Mouse (Mus musculus): ENCODE data around the gene Prrc2a. TPM values are rescaled to one million over a fixed set of nuclear protein-coding genes. Genes with fewer than 3 reads are reported as not detected.

Gene Prrc2a
- total RNA-seq, 2 experiments from 2014 or later: 64.3 to 227 TPM

DNA sequence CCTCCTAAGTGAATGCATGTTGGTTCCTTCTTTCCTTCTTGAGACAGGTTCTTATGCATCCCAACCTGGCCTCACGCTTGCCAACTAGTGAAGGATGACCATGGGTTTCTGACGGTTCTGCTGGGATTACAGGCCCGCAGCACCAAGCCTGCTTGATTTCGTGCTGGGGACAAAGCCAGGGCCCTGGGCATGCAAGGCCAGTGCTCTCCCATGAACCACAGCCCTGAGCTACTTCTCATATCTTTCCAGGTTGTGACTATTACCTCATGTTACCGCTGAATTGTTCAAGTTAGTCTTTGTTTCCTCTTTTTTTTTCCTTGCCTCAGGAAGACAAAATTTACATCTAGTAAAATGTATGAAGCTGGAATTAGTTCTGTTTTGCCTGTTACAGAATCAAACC lies 28.2 kb upstream of the Prrc2a start:
- no peak for ATAC-seq (replicated peaks; ENCODE audit: low FRiP score, poor library complexity, severe bottlenecking)

- no peak for ATAC-seq (replicated peaks; ENCODE audit: low FRiP score, poor library complexity, severe bottlenecking)
These were observed 27.0 kb upstream of the Prrc2a start for GRCm38 (mm10) chr17:35191723-35192122.

DNA sequence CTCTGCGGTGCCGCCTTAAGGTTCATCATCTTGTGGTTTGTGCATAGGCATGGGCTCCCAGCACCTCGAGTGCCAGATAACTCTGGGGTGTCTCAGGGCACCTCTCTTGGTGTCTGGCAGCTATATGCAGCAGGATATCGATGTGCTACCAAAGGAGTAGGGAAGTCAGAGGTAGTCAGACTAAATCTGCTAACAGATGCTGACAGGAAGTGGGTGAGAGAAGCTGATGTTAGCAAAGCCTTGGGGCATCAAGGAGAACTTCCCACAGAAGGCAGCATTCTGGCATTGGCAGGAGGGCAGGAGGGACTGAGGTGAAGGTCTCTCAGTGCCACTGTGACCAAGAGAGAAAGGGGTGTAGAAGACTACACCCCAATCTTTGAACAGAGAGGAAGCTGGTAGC lies 25.4 kb upstream of the Prrc2a start:
- ATAC-seq (replicated peaks; ENCODE audit: low FRiP score, poor library complexity, severe bottlenecking): no peak

DNA sequence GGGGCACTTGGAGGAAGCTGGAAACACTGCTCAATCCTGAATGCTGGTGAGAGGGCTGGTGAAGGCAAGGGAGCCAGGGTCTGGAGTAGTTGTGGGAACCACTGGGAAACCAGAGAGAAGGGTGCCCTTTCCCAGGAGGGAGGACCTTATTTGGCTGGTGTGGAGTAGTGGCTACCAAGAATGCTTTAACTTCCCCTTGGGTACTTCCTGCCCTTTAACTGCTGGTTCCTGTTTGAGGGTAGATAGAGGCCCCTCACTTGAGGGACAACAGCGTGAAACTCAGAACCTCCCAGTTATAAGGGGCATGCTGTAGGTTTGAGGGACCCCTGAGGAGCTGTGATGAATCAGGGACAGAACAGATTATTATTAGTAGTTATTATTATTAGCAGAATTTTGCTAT lies 24.5 kb upstream of the Prrc2a start:
- ATAC-seq (replicated peaks; ENCODE audit: low FRiP score, poor library complexity, severe bottlenecking): no peak

- ATAC-seq (replicated peaks; ENCODE audit: low FRiP score, poor library complexity, severe bottlenecking): no peak
These were observed 23.4 kb upstream of the Prrc2a start, which contains the start of gene Lst1 for GRCm38 (mm10) chr17:35187959-35188610. Gene Lst1, minus strand, starts transcription at chr17:35188439.

DNA sequence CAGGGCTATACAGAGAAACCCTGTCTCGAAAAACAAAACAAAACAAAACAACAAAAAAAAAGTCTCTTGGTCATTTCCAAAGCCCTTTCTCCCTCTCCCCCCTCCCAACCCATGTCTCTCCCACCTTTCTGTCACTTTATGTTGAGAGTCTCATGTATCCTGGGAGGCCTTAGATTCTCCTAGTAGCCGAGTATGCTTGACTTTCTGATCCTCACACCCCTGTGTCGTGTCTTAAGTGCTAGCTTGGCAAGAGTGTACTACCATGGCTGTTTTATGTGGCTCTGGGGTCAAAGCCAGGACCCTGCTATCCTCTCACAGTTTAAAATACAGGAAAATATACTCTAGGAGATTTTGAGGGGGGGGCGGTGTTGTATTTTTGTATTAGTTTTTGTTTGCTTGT lies 22.6 kb upstream of the Prrc2a start:
- no peak for ATAC-seq (replicated peaks; ENCODE audit: low FRiP score, poor library complexity, severe bottlenecking)

DNA sequence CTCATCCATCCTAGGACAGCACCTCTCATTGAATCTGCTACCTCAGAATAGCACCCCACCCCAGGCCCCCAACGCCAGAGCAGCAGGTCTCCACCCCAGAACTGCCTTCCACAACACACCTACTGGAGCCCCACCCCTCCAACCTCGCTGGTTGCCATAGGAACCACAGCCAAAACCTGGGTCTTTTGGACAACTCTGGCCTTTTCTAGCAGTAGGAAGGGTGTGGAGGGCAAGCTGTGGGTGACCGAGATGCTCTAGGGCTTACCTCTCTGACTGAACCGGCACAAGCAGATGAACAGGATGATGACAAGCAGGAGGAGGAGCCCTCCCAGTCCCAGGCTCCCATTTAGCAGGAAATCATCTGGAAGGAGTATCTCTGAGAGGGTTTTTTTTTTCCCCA lies 22.0 kb upstream of the Prrc2a start:
- ATAC-seq (replicated peaks; ENCODE audit: low FRiP score, poor library complexity, severe bottlenecking): no peak

DNA sequence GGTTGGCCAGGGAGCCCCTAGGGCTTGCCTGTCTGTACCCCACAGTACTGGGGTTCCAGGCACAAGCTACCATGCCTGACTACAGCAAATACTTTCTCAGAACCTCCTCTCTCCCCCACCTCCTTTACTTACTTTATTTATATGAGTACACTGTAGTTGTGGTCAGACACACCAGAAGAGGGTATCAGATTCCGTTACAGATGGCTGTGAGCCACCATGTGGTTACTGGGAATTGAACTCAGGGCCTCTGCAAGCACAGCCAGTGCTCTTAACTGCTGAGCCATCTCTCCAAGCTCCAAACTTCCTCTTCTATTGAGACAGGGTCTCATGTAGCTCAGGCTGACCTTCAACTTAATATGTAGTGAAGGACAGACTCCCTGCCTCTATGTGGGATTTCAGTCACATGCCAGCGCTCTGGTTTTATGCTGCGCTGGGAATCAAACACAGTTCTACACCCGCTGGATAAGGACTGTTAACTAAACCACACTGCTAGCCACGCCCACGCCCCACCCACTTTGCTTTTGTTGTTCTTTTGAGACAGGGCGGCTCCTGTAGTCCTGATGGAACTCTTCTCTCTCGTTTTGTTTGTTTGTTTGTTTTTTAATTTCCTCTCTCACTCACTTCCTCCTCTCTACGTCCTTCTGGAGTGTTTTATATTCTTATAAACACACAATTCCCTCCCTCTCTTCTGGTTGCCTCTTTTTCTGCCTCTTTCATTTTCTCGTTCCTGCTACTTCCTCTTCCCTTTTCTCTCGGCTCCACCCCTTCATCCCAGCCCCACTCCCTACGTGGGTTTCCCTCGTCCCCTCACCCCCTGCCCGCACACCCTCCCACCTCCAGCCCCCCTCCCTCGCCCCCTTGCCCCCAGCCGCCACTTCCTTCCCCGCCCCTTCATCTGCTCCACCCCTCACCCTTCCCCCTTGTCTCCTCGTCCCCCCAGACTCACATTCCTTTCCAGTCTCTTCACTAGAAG lies 21.2 kb upstream of the Prrc2a start:
- peak; percentile 56; the same call in 1 of the 2 replicates for ATAC-seq (replicated peaks; ENCODE audit: low FRiP score, poor library complexity, severe bottlenecking)

- ATAC-seq (replicated peaks; ENCODE audit: low FRiP score, poor library complexity, severe bottlenecking): no peak
These were observed 15.4 kb upstream of the Prrc2a start for GRCm38 (mm10) chr17:35180093-35180492.

- peak; percentile 89 for ATAC-seq (replicated peaks; ENCODE audit: low FRiP score, poor library complexity, severe bottlenecking)
These were observed 13.8 kb upstream of the Prrc2a start for GRCm38 (mm10) chr17:35178528-35178927.

DNA sequence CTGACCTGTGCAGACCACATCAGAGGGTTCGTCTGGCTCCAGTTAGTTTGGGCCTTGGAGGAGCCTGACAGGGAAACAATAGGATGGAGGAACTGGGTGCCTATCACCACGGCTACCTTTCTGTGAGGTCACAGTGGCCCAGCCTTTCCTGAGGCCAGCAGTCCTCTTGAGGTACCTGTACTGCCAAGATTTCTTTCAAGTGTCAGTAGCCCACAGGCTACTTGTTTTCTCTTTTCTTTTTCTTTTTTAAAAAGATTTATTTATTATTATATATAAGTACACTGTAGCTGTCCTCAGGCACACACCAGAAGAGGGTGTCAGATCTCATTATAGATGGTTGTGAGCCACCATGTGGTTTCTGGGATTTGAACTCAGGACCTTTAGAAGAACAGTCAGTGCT lies 11.3 kb upstream of the Prrc2a start, which contains the start of gene Aif1:
TSS of gene Aif1 (minus strand) at position 101 of the 400 bp plus-strand sequence.
- no peak for ATAC-seq (replicated peaks; ENCODE audit: low FRiP score, poor library complexity, severe bottlenecking)

GRCm38 (mm10) chr17:35175382-35175781 lies 10.7 kb upstream of the Prrc2a start:
- no peak for ATAC-seq (replicated peaks; ENCODE audit: low FRiP score, poor library complexity, severe bottlenecking)

DNA sequence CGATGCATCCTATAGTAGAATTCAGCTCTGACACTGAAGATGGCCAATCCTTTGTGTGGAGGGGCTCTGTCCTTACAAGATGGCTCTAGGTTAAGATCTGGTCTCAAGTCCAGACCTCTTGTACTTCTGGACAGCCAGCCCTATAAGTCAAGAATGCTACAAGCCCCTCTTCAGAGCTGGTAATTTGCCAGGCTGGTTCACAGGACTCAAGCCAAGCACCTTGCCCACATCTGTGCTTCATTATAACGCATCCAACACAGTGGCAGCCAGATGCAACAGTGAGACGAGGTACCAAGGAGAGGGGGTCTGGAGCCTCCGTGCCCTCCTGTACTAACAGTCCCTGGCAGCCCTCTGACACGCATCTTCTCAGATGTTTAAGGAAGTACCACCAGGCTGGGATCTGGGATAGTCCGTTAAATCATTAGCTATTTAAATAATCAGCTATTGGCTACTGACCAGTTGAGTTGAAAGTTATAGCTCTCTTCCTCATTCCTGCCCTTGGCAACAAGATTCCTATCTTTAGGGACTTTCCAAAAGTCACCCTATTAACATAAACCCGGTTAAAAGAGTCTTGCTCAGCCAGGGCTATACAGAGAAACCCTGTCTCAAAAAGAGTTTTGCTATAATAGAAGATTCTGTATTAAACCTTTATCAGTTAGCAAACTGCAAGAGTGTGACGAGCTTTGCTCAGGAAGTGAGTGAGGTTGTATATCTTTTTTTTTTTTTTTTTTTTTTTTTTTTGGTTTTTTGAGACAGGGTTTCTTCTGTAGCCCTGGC lies 9.7 kb upstream of the Prrc2a start:
- no peak for ATAC-seq (replicated peaks; ENCODE audit: low FRiP score, poor library complexity, severe bottlenecking)

DNA sequence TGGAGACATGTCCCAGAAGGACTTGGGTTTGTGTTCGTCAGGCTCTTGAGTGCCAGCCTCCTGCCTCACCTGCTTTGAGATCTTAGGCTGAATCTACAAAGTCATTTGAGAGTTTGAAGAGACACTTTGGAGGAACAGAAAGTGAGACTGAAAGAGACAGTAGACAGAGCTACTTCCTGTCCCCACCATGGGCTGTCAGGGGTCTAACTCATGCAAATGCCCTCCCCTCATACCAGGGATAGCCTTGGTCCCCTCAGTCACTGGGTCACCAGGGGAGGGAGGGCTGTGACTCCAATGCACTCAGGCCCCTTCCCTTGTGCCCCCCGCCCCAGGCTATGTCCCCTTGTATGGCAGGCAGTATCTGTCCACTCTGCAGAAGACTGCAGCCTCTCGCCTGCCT lies 8.6 kb upstream of the Prrc2a start:
- no peak for ATAC-seq (replicated peaks; ENCODE audit: low FRiP score, poor library complexity, severe bottlenecking)

GRCm38 (mm10) chr17:35172445-35173234 lies 7.9 kb upstream of the Prrc2a start:
- no peak for ATAC-seq (replicated peaks; ENCODE audit: low FRiP score, poor library complexity, severe bottlenecking)

GRCm38 (mm10) chr17:35168541-35169207 lies 4.0 kb upstream of the Prrc2a start:
- no peak for ATAC-seq (replicated peaks; ENCODE audit: low FRiP score, poor library complexity, severe bottlenecking)

GRCm38 (mm10) chr17:35167794-35168193 lies 3.1 kb upstream of the Prrc2a start:
- ATAC-seq (replicated peaks; ENCODE audit: low FRiP score, poor library complexity, severe bottlenecking): no peak

DNA sequence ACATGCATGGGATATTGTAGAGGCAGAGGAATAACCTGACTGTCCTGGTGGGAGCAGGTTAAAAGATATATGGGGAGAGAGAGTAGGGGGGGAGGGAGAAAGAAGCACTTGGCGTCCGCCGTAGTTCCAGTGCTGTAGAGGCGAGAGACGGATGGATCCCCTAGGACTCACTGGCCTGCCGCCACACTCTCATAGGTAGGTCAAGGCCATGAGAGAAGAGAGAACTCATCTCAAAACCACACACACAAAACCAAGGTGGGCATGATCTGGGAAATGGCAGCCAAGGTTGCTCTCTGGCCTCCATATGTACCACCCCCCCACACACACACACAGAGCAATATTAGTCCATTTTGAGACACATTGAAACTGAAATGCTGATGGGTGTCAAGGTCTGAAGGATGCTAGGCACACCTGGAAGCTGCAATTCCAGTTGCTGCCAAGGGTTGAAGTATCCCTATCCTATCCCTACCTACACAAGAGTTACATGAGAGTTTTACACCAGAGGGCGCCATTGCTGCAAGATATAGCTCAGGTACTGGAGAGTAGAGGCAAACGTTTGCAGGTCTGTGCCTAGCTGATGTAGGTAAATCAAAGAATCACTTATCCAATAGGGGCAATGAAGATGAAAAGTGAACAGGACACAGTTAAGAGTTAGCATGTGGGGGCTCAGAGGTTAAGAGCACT lies 1.8 kb upstream of the Prrc2a start:
- no peak for ATAC-seq (replicated peaks; ENCODE audit: low FRiP score, poor library complexity, severe bottlenecking)

Measured in erythroid progenitor cell, adult 5-6 weeks (primary cell).